Mouse (Mus musculus): ENCODE measurements around the gene Rbm33. TPM values are rescaled to one million over a fixed set of nuclear protein-coding genes. Genes with fewer than 3 reads are reported as not detected.
A peak's percentile ranks its signal among the peaks of the same experiment; 100 is the strongest.

Gene Rbm33
- total RNA-seq (2021), result 10 to 100 TPM; 41.0 to 43.2 TPM
- long read RNA-seq, experiment 1, full-length matches to known transcripts, result 4 of 33 reads
- long read RNA-seq, experiment 1, partial matches to known transcripts, result 26 of 33 reads
- long read RNA-seq, experiment 1, other reads (novel, unspliced or antisense), result 3 of 33 reads
- long read RNA-seq, experiment 2, partial matches to known transcripts, result 23 of 28 reads
- long read RNA-seq, experiment 2, other reads (novel, unspliced or antisense), result 4 of 28 reads

- peak; percentile 78 to 88 for DNase-seq (ENCODE audit: low spot score in 2 of 2)
These were observed at the start of gene Rbm33 for GRCm38 (mm10) chr5:28316722-28317245. Gene Rbm33, plus strand, starts transcription at chr5:28317121.

GRCm38 (mm10) chr5:28267576-28267975 lies 49.3 kb upstream of the Rbm33 start:
- no peak for DNase-seq (ENCODE audit: low spot score in 2 of 2)

GRCm38 (mm10) chr5:28269469-28269991 lies 47.4 kb upstream of the Rbm33 start:
- DNase-seq (ENCODE audit: low spot score in 2 of 2), result no peak

GRCm38 (mm10) chr5:28272836-28273235 lies 44.1 kb upstream of the Rbm33 start:
- DNase-seq (ENCODE audit: low spot score in 2 of 2), result no peak

GRCm38 (mm10) chr5:28277279-28277678 lies 39.6 kb upstream of the Rbm33 start:
- DNase-seq (ENCODE audit: low spot score in 2 of 2), result no peak

GRCm38 (mm10) chr5:28289111-28289510 lies 27.8 kb upstream of the Rbm33 start:
- no peak for DNase-seq (ENCODE audit: low spot score in 2 of 2)

GRCm38 (mm10) chr5:28290630-28291029 lies 26.3 kb upstream of the Rbm33 start:
- DNase-seq (ENCODE audit: low spot score in 2 of 2), result no peak

- DNase-seq (ENCODE audit: low spot score in 2 of 2), result no peak
These were observed 25.6 kb upstream of the Rbm33 start for GRCm38 (mm10) chr5:28291118-28291850.

- no peak for DNase-seq (ENCODE audit: low spot score in 2 of 2)
These were observed 24.6 kb upstream of the Rbm33 start for GRCm38 (mm10) chr5:28292281-28292680.

GRCm38 (mm10) chr5:28293990-28294389 lies 22.9 kb upstream of the Rbm33 start:
- peak; percentile 68 to 81 for DNase-seq (ENCODE audit: low spot score in 2 of 2)

- no peak for DNase-seq (ENCODE audit: low spot score in 2 of 2)
These were observed 18.8 kb upstream of the Rbm33 start for GRCm38 (mm10) chr5:28298161-28298560.

- no peak for DNase-seq (ENCODE audit: low spot score in 2 of 2)
These were observed 18.2 kb upstream of the Rbm33 start for GRCm38 (mm10) chr5:28298693-28299092.

GRCm38 (mm10) chr5:28299346-28299745 lies 17.6 kb upstream of the Rbm33 start:
- DNase-seq (ENCODE audit: low spot score in 2 of 2), result no peak

- DNase-seq (ENCODE audit: low spot score in 2 of 2), result no peak
These were observed 14.2 kb upstream of the Rbm33 start for GRCm38 (mm10) chr5:28302671-28303070.

- no peak for DNase-seq (ENCODE audit: low spot score in 2 of 2)
These were observed 12.4 kb upstream of the Rbm33 start for GRCm38 (mm10) chr5:28304551-28304950.

- DNase-seq (ENCODE audit: low spot score in 2 of 2), result no peak
These were observed 1.4 kb upstream of the Rbm33 start for GRCm38 (mm10) chr5:28315526-28315925.

- DNase-seq (ENCODE audit: low spot score in 2 of 2), result no peak
These were observed 685 bp upstream of the Rbm33 start for GRCm38 (mm10) chr5:28316151-28316721.

GRCm38 (mm10) chr5:28317253-28317916 lies 464 bp downstream of the Rbm33 start:
- no peak for DNase-seq (ENCODE audit: low spot score in 2 of 2)

- DNase-seq (ENCODE audit: low spot score in 2 of 2), result no peak
These were observed 971 bp downstream of the Rbm33 start for GRCm38 (mm10) chr5:28317917-28318267.

- DNase-seq (ENCODE audit: low spot score in 2 of 2), result no peak
These were observed 1.8 kb downstream of the Rbm33 start for GRCm38 (mm10) chr5:28318671-28319070.

- DNase-seq (ENCODE audit: low spot score in 2 of 2), result no peak
These were observed 4.8 kb downstream of the Rbm33 start for GRCm38 (mm10) chr5:28321769-28322168.

All from gastrocnemius, postnatal 4 days (tissue).